Mouse (Mus musculus): ENCODE measurements around the gene Stra8. TPM values are rescaled to one million over a fixed set of nuclear protein-coding genes. Genes with fewer than 3 reads are reported as not detected.

Gene Stra8
- not detected in 2 replicates for polyA plus RNA-seq (2014; fragmentation: Nextera tagmentation; extraction: Ambion mirVana)

DNA sequence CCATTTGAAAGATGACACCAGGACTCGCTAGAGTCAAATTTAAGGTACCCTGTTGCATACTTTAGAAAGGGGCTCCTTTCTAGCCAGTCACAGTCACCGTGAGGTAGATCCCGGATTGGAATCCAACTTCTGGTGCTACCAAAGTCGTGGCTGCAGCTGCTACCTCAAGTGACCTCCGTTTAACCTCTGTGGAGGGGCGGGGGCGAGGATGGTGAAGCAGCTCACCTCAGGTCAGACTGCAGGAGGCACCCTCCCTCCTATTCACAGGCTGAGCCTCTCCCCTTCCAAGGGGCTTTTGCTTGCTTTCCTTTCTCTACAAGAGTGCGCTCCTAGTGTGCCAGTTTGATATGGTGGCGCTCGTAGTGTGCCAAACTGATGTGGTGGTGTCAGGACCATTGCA, at the start of gene Stra8:
Stra8 (plus strand) TSS at position 208 of the 400 bp plus-strand sequence.
- no peaks in the 10 kb centered on the region for H3K27me3 ChIP-seq (ENCODE audit: control insufficient read depth, insufficient read depth, low read length)
- H3K9me3 ChIP-seq (ENCODE audit: control insufficient read depth, low read length) = no peaks in the 10 kb centered on the region
- no peak within 1 kb of the TSS for H3K9ac ChIP-seq
- no peak within 1 kb of the TSS for H3K4me3 ChIP-seq (replicated peaks; ENCODE audit: low read length)
- no peaks in the 10 kb centered on the region for H3K4me1 ChIP-seq (replicated peaks; ENCODE audit: control insufficient read depth, insufficient read depth, low read length)
- no peak within 1 kb of the TSS for H3K4me2 ChIP-seq (replicated peaks)
- no peak within 1 kb of the TSS for H3K27ac ChIP-seq
- H3K36me3 ChIP-seq (replicated peaks; ENCODE audit: control insufficient read depth, insufficient read depth) = no peaks in the 10 kb centered on the region
- DNase-seq (ENCODE audit: low spot score) = no peak
- ATAC-seq (ENCODE audit: low FRiP score) = no peak
- 50% methylated on average over 10 of the region's 10 CpGs for WGBS

GRCm38 (mm10) chr6:34870724-34871123, 49.2 kb upstream of the Stra8 start:
- no peaks in the 10 kb centered on the region for H3K27me3 ChIP-seq (ENCODE audit: control insufficient read depth, insufficient read depth, low read length)
- H3K4me2 ChIP-seq (replicated peaks) = no peak overlapping the region
- WGBS = 83% methylated on average over 5 of the region's 5 CpGs
- no peak for DNase-seq (ENCODE audit: low spot score)
- no peak for ATAC-seq (ENCODE audit: low FRiP score)
- no peak overlapping the region for H3K27ac ChIP-seq
- H3K9ac ChIP-seq = no peak overlapping the region
- H3K9me3 ChIP-seq (ENCODE audit: control insufficient read depth, low read length) = no peaks in the 10 kb centered on the region
- no peaks in the 10 kb centered on the region for H3K36me3 ChIP-seq (replicated peaks; ENCODE audit: control insufficient read depth, insufficient read depth)
- H3K4me3 ChIP-seq (replicated peaks; ENCODE audit: low read length) = no peak overlapping the region
- no peaks in the 10 kb centered on the region for H3K4me1 ChIP-seq (replicated peaks; ENCODE audit: control insufficient read depth, insufficient read depth, low read length)

DNA sequence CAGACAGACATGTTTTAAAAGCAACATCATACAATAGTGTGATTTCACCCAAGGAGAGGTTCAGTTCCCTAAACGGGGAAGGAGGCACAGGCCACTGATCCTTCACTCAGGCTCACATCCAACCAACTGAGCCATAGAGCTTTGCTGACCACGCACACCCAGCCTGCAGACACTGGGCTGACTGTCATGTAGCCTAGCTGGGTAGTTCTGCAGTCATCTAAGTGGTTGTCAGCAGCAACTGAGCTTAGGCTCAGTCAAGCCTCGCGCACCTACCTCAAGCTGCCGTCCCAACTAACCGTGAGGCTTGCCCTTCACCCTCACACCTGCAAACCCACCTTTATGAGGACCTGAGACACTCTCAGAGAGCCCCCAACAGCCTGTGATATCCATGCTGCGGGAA, 48.0 kb upstream of the Stra8 start:
- no peaks in the 10 kb centered on the region for H3K27me3 ChIP-seq (ENCODE audit: control insufficient read depth, insufficient read depth, low read length)
- H3K27ac ChIP-seq = no peak overlapping the region
- no peaks in the 10 kb centered on the region for H3K36me3 ChIP-seq (replicated peaks; ENCODE audit: control insufficient read depth, insufficient read depth)
- no peaks in the 10 kb centered on the region for H3K9me3 ChIP-seq (ENCODE audit: control insufficient read depth, low read length)
- H3K4me3 ChIP-seq (replicated peaks; ENCODE audit: low read length) = no peak overlapping the region
- ATAC-seq (ENCODE audit: low FRiP score) (no peak), DNase-seq (ENCODE audit: low spot score) (no peak)
- WGBS = 94% methylated on average over 7 of the region's 7 CpGs
- peaks cover 7% of the 10 kb centered on the region for H3K4me1 ChIP-seq (replicated peaks; ENCODE audit: control insufficient read depth, insufficient read depth, low read length)
- no peak overlapping the region for H3K9ac ChIP-seq
- H3K4me2 ChIP-seq (replicated peaks) = no peak overlapping the region

DNA sequence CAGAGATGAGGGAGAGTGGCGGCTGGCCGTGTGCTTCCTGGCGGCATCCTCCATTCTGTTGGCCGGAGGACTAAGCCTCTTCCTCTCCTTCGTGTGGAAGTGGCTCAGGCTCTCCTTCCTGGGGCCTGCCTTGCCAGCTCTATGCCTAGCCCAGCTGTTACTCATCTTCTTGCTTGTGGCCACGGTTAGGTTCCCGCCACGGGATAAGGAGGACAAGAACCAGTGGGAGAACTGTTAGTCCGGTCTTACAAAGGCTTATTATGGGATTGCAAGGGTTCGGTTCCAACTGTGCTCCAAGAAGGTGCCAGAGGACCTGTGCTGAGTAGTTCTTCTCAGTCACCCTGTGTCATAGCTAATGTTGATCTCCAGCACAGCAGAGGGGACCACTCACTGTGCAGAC, 47.1 kb upstream of the Stra8 start:
- no peak overlapping the region for H3K9ac ChIP-seq
- H3K9me3 ChIP-seq (ENCODE audit: control insufficient read depth, low read length) = no peaks in the 10 kb centered on the region
- H3K4me2 ChIP-seq (replicated peaks) = no peak overlapping the region
- H3K4me3 ChIP-seq (replicated peaks; ENCODE audit: low read length) = no peak overlapping the region
- WGBS = 90% methylated on average over 10 of the region's 10 CpGs
- no peaks in the 10 kb centered on the region for H3K36me3 ChIP-seq (replicated peaks; ENCODE audit: control insufficient read depth, insufficient read depth)
- H3K27ac ChIP-seq = no peak overlapping the region
- no peaks in the 10 kb centered on the region for H3K27me3 ChIP-seq (ENCODE audit: control insufficient read depth, insufficient read depth, low read length)
- H3K4me1 ChIP-seq (replicated peaks; ENCODE audit: control insufficient read depth, insufficient read depth, low read length) = peaks cover 13% of the 10 kb centered on the region
- ATAC-seq (ENCODE audit: low FRiP score) = no peak
- DNase-seq (ENCODE audit: low spot score) = no peak

- H3K4me3 ChIP-seq (replicated peaks; ENCODE audit: low read length) = no peak overlapping the region
- no peak overlapping the region for H3K9ac ChIP-seq
- H3K27ac ChIP-seq = peak overlapping the region; percentile 26; the same call in 1 of the 2 replicates
- no peaks in the 10 kb centered on the region for H3K36me3 ChIP-seq (replicated peaks; ENCODE audit: control insufficient read depth, insufficient read depth)
- H3K27me3 ChIP-seq (ENCODE audit: control insufficient read depth, insufficient read depth, low read length) = no peaks in the 10 kb centered on the region
- H3K9me3 ChIP-seq (ENCODE audit: control insufficient read depth, low read length) = no peaks in the 10 kb centered on the region
- no peak overlapping the region for H3K4me2 ChIP-seq (replicated peaks)
- WGBS = 74% methylated on average over 21 of the region's 21 CpGs
- H3K4me1 ChIP-seq (replicated peaks; ENCODE audit: control insufficient read depth, insufficient read depth, low read length) = peaks cover 13% of the 10 kb centered on the region
- ATAC-seq (ENCODE audit: low FRiP score) (no peak), DNase-seq (ENCODE audit: low spot score) (no peak)
These were observed 45.7 kb upstream of the Stra8 start for GRCm38 (mm10) chr6:34874101-34874921.

DNA sequence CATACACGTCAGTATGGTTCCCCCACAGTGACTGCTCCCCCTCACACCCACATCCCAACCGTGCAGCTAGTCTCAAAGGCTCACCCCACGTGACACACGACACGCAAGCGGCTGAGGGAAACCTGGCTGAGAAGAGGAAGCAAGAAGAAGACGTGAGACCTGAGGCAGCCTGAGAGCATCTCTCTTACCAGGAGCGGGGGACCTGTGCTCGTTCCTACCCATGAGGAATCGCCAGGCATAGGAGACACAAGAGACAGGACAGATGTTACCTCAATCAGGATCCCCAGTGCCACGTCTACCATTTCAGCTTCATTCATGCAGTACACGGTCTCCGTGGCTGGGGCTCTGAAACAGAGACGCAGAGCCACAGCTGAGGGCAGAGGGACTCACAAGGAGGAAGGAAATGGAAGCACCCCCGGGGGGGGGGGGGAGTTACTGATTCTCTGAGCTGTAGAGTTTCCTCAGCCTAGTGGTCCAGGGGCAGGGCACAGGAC, 44.6 kb upstream of the Stra8 start:
- Histone ChIP-seq H3K27ac (no peak overlapping the region), H3K4me2 (replicated peaks) (no peak overlapping the region), H3K9me3 (ENCODE audit: control insufficient read depth, low read length) (no peaks in the 10 kb centered on the region), H3K9ac (no peak overlapping the region), H3K4me1 (replicated peaks; ENCODE audit: control insufficient read depth, insufficient read depth, low read length) (peaks cover 13% of the 10 kb centered on the region), H3K27me3 (ENCODE audit: control insufficient read depth, insufficient read depth, low read length) (no peaks in the 10 kb centered on the region), H3K36me3 (replicated peaks; ENCODE audit: control insufficient read depth, insufficient read depth) (0 out of 2 replicates have a peak, but pooled peaks cover 5% of the 10 kb centered on the region), H3K4me3 (replicated peaks; ENCODE audit: low read length) (no peak overlapping the region)
- 93% methylated on average over 15 of the region's 15 CpGs for WGBS
- ATAC-seq (ENCODE audit: low FRiP score) = no peak
- no peak for DNase-seq (ENCODE audit: low spot score)

- 66% methylated on average over 12 of the region's 12 CpGs for WGBS
- DNase-seq (ENCODE audit: low spot score) (no peak), ATAC-seq (ENCODE audit: low FRiP score) (no peak)
- Histone ChIP-seq H3K9me3 (ENCODE audit: control insufficient read depth, low read length) (no peaks in the 10 kb centered on the region), H3K4me1 (replicated peaks; ENCODE audit: control insufficient read depth, insufficient read depth, low read length) (peaks cover 13% of the 10 kb centered on the region), H3K9ac (peak overlapping the region; percentile 77; the same call in 1 of the 2 replicates), H3K4me3 (replicated peaks; ENCODE audit: low read length) (peak overlapping the region; percentile 56; the same call in 1 of the 2 replicates), H3K36me3 (replicated peaks; ENCODE audit: control insufficient read depth, insufficient read depth) (peaks cover 14% of the 10 kb centered on the region; the same call in 1 of the 2 replicates), H3K27ac (no peak overlapping the region), H3K27me3 (ENCODE audit: control insufficient read depth, insufficient read depth, low read length) (no peaks in the 10 kb centered on the region), H3K4me2 (replicated peaks) (peak overlapping the region; percentile 79)
These were observed 43.8 kb upstream of the Stra8 start for GRCm38 (mm10) chr6:34875966-34876834.

GRCm38 (mm10) chr6:34876835-34877156, 43.2 kb upstream of the Stra8 start:
- H3K4me3 ChIP-seq (replicated peaks; ENCODE audit: low read length) = peak overlapping the region; percentile 56
- H3K9ac ChIP-seq = peak overlapping the region; percentile 77
- peak overlapping the region; percentile 79 for H3K4me2 ChIP-seq (replicated peaks)
- ATAC-seq (ENCODE audit: low FRiP score) (no peak), DNase-seq (ENCODE audit: low spot score) (no peak)
- H3K36me3 ChIP-seq (replicated peaks; ENCODE audit: control insufficient read depth, insufficient read depth) = peaks cover 18% of the 10 kb centered on the region; the same call in 1 of the 2 replicates
- H3K27ac ChIP-seq = 0 out of 2 replicates have a peak overlapping the region, but pooled peaks have one; percentile 90
- WGBS = 38% methylated on average over 2 of the region's 2 CpGs
- H3K4me1 ChIP-seq (replicated peaks; ENCODE audit: control insufficient read depth, insufficient read depth, low read length) = peaks cover 13% of the 10 kb centered on the region
- no peaks in the 10 kb centered on the region for H3K9me3 ChIP-seq (ENCODE audit: control insufficient read depth, low read length)
- no peaks in the 10 kb centered on the region for H3K27me3 ChIP-seq (ENCODE audit: control insufficient read depth, insufficient read depth, low read length)
